Mouse (Mus musculus) neural tube, embryonic 10.5 days (tissue): ENCODE data around the gene Epb41l5.

Source experiments
- DNase-seq: peaks from one replicate; pipeline ENCODE4 v3.0.0-alpha.2; 2017; ENCODE audit warnings: low spot score; ENCODE audit errors: extremely low spot score

Gene Epb41l5

GRCm38 (mm10) chr1:119533093-119533805 is 115.6 kb downstream of the Epb41l5 start:
- no peak for DNase-seq

GRCm38 (mm10) chr1:119532165-119532564 is 116.6 kb downstream of the Epb41l5 start:
- no peak for DNase-seq

- no peak for DNase-seq
Measured at GRCm38 (mm10) chr1:119530941-119531340, 117.9 kb downstream of the Epb41l5 start.

- DNase-seq = peak; percentile 97
Measured at GRCm38 (mm10) chr1:119525689-119526591, 122.9 kb downstream of the Epb41l5 start, which contains the start of gene Tmem185b. TSS of gene Tmem185b (plus strand) at chr1:119526160.

GRCm38 (mm10) chr1:119525004-119525444 is 123.8 kb downstream of the Epb41l5 start:
- no peak for DNase-seq

GRCm38 (mm10) chr1:119523826-119524225 is 125.0 kb downstream of the Epb41l5 start:
- DNase-seq = no peak

- no peak for DNase-seq
Measured at GRCm38 (mm10) chr1:119523369-119523768, 125.4 kb downstream of the Epb41l5 start.

GRCm38 (mm10) chr1:119522726-119523125 is 126.1 kb downstream of the Epb41l5 start:
- no peak for DNase-seq

- no peak for DNase-seq
Measured at GRCm38 (mm10) chr1:119521681-119522080, 127.1 kb downstream of the Epb41l5 start.

- no peak for DNase-seq
Measured at GRCm38 (mm10) chr1:119521029-119521428, 127.8 kb downstream of the Epb41l5 start.

- DNase-seq = no peak
Measured at GRCm38 (mm10) chr1:119519286-119519685, 129.5 kb downstream of the Epb41l5 start.

- DNase-seq = no peak
Measured at GRCm38 (mm10) chr1:119518786-119519185, 130.0 kb downstream of the Epb41l5 start.

- DNase-seq = no peak
Measured at GRCm38 (mm10) chr1:119518060-119518459, 130.7 kb downstream of the Epb41l5 start.

GRCm38 (mm10) chr1:119510857-119511256 is 137.9 kb downstream of the Epb41l5 start:
- DNase-seq = no peak

- no peak for DNase-seq
Measured at GRCm38 (mm10) chr1:119510409-119510808, 138.4 kb downstream of the Epb41l5 start.

- DNase-seq = no peak
Measured at GRCm38 (mm10) chr1:119509474-119509873, 139.3 kb downstream of the Epb41l5 start.

- DNase-seq = no peak
Measured at GRCm38 (mm10) chr1:119508548-119508947, 140.3 kb downstream of the Epb41l5 start.

GRCm38 (mm10) chr1:119505951-119506350 is 142.8 kb downstream of the Epb41l5 start:
- no peak for DNase-seq

GRCm38 (mm10) chr1:119504260-119505062 is 144.3 kb downstream of the Epb41l5 start, which contains the start of gene Ralb:
TSS of gene Ralb (minus strand) at chr1:119504794.
- DNase-seq = peak; percentile 90

- DNase-seq = no peak
Measured at GRCm38 (mm10) chr1:119503808-119504207, 145.0 kb downstream of the Epb41l5 start.

- DNase-seq = no peak
Measured at GRCm38 (mm10) chr1:119503181-119503580, 145.6 kb downstream of the Epb41l5 start.
